Mouse (Mus musculus): Measurements from ENCODE around the gene Mapk8ip1. TPM values are rescaled to one million over a fixed set of nuclear protein-coding genes. Genes with fewer than 3 reads are reported as not detected.

The Mapk8ip1 gene
- total RNA-seq, 2 experiments from 2014 or later, result 24.1 to 27.2 TPM

GRCm38 (mm10) chr2:92372767-92373436 lies 28.2 kb downstream of the Mapk8ip1 start:
- DNase-seq, result no peak

DNA sequence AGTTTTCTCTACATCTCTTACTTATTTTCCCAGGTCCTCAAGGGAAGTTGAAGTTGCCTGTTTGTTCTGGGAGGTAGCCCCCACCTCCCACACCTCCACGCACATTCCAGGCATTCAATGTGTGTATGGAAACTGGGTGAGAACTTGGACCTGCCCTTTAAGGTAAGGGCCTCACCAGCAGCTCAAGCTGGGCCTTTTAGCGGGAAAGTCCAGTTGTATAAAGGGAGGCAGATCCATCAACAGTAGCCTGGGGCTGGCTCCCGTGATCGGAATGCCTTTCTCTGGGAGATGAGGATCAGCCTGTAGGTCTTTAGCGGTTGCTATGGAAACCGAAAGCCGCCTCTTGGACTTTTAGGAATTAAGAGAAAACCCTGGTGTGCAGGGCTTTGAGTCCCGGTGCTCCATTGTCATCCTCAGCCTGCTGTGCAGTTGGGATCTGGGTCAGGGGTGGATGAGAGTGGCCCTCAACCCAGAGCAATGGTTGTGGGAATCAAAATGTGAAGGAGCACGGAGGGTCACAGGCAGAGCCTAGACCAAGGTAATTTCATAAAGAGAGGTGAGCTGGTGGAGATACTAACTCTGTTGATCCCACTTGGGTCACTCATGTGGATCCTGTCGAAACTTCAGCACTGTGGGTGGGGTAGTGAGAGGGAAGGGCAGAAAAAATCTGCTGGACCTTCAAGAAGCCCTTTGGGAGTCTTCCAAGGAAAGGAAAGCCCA lies 28.9 kb downstream of the Mapk8ip1 start:
- DNase-seq, result no peak

- no peak for DNase-seq
Observed at GRCm38 (mm10) chr2:92370821-92371805, 29.9 kb downstream of the Mapk8ip1 start.

DNA sequence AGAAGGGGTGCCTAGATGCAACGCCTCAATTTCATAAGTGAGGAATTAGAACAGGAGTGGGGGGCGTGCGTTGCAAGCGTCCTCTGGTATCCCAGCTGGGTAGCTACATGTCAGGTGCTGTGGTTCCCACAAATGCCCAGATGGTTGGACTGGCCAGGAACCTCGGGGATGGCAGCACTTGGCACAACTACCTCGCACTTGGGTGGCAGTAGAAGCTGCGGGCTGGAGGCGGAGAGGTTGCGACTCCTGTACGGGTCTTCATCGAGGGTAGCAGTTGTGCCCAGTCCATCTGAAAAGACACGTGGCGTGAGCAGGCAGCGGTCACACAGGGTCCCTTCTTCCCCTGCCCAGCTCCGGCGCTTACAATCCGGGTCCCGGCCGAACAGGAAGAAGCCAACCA lies 30.7 kb downstream of the Mapk8ip1 start:
- no peak for DNase-seq

DNA sequence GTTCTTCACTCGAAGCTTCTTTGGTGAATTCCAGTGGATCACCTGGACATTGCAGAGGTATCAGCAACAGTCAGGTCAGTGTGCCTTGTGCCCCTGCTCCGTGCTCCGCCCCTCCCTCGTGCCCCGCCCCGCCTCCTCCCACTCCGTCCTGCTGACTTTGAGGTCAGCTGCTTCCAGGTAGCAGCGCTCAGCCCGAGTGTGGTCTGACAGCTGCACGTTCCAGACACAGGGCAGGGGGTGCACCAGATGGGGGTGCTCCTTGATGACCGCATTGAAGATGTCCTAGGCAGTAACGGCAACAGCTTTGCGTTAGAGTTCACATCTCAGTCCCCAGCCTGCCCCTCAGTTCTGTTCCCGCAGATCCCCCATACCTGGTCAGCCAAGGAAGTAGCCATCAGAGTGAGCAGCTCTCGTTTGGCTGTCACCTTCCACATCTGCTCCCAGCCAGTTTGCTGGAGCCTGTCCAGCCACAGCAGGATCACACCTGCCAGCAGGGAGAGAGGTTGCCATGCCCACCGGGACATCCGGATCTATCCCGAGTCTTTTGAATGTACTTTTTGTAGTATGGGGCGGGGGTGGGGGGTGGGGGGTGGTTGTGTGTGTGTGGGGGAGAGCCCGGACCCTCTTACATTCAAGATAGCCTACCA lies 33.6 kb downstream of the Mapk8ip1 start:
- DNase-seq, result no peak

DNA sequence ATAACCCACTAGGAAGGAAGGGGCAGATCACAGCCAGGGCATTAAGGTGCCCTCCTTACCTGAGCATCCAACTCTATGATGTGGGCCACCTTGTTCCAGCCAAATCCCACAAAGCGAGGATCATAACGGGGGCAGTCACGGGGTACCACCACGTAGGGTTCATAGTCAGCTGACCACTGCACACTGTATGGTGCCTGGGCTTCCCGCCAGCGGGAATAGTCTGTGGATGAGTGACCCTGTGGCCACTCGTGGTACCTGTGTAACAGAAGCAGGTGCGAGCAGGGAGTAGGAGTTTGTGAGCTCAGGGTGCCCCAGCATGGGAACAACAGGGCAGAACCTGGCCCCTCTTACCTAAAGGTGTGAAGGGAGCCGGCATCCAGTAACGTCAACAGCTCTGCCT lies 35.5 kb downstream of the Mapk8ip1 start:
- DNase-seq, result no peak

GRCm38 (mm10) chr2:92364086-92364485 lies 37.0 kb downstream of the Mapk8ip1 start:
- no peak for DNase-seq

GRCm38 (mm10) chr2:92362571-92363228 lies 38.4 kb downstream of the Mapk8ip1 start:
- DNase-seq, result no peak

- no peak for DNase-seq
Observed at GRCm38 (mm10) chr2:92361795-92362194, 39.3 kb downstream of the Mapk8ip1 start.

GRCm38 (mm10) chr2:92360893-92361292 lies 40.2 kb downstream of the Mapk8ip1 start:
- no peak for DNase-seq

DNA sequence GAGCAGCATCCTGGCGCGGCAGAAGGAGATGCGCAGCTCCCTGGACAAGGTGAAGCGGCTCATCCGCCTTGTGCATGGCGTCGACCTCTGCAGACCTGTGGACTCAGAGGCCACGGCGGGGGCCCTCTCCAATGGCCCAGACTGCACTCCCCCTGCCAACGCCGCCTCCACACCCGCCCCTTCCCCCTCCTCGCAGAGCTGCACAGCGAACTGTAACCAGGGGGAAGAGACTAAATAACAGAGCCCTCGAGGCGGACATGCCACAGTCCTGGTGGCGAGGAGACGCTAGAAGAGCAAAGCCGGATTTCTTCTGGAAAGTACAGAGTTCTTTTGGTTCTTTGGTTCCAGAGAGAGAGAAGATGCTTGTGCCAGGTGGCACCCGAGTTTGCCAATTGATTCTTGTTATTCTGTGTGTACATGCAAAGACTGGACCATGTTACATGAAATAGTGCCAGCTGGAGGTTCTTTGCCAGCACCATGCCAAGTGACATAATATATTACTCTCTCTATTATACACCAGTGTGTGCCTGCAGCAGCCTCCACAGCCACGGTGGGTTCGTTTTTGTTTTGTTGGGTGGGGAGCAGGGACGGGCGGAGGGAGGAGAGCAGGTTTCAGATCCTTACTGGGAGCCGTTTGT lies 40.8 kb downstream of the Mapk8ip1 start:
- no peak for DNase-seq

GRCm38 (mm10) chr2:92359301-92359700 lies 41.8 kb downstream of the Mapk8ip1 start:
- no peak for DNase-seq

DNA sequence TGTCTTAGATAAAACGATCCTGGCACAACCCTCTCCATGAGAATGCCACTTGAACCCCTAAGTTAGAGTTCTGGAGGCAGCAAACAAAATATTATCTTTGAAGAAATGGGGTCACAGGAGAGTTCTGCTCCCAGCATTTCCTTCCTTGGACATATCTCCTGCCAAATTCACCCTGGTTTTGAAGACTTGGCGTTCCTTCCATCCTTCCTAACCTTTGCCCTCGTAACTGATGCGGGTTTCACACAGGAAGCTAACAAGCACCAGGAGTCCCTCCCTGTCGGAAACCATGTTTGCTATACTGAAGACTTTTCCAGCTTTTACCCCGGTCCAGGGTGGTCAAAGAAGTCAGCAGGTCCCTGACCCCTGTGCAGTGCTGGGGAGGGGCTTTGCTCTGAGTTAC lies 46.8 kb downstream of the Mapk8ip1 start:
- DNase-seq, result no peak

GRCm38 (mm10) chr2:92353402-92353801 lies 47.7 kb downstream of the Mapk8ip1 start:
- DNase-seq, result no peak

GRCm38 (mm10) chr2:92350686-92351085 lies 50.4 kb downstream of the Mapk8ip1 start:
- DNase-seq, result no peak

- no peak for DNase-seq
Observed at GRCm38 (mm10) chr2:92349589-92350425, 51.3 kb downstream of the Mapk8ip1 start.

GRCm38 (mm10) chr2:92347191-92347590 lies 53.9 kb downstream of the Mapk8ip1 start:
- DNase-seq, result no peak

GRCm38 (mm10) chr2:92342418-92342817 lies 58.6 kb downstream of the Mapk8ip1 start:
- no peak for DNase-seq

Measured in gastrocnemius, postnatal 10 days (tissue).